Mouse (Mus musculus): ENCODE data around the gene Cfb. TPM values are rescaled to one million over a fixed set of nuclear protein-coding genes. Genes with fewer than 3 reads are reported as not detected.
"Not testable (repeated sequence)": the region's sequence is repeated elsewhere in the genome, so short reads cannot be mapped to it uniquely, and the experiment has no call there.

The Cfb gene
- total RNA-seq (2017), result not detected in 2 replicates

DNA sequence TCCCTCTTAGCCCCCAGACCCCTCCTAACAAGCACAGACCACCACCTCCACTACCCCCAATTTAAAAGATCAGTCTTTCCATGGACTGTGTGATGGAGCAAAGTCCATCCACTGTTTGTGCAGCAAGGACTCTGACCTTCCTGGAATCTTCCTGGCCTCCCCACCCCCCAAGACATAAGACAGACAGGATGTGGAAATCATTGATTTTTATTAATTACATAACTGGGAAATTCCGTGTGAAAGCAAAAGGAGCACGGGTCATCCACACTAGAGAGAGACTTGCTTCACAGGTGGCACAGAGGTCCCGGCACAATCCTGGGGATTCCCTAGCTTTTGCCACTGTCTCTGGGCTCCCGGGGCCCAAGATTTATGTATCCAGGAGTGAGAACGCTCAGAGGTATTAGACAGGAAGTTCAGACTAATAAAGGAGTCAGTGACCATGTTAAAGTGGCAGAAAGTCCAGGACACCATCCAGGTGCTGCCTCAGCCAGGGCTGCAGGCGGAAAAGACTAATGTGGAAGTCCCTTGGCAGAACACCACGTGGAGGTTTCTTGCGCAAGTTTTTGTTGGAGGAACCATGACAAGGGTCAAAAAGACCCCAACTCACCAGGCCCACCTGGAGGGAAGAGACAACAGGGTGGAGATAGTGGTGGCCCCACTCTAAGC is at the start of gene Cfb:
Gene Cfb (minus strand): TSS at position 103 of the 666 bp plus-strand sequence.
- ATAC-seq (replicated peaks in 1 of 2; ENCODE audit: insufficient read depth in 1 of 2, low FRiP score in 2 of 2, low TSS enrichment in 1 of 2, low read depth in 1 of 2, poor library complexity in 2 of 2, severe bottlenecking in 2 of 2), result no peak

DNA sequence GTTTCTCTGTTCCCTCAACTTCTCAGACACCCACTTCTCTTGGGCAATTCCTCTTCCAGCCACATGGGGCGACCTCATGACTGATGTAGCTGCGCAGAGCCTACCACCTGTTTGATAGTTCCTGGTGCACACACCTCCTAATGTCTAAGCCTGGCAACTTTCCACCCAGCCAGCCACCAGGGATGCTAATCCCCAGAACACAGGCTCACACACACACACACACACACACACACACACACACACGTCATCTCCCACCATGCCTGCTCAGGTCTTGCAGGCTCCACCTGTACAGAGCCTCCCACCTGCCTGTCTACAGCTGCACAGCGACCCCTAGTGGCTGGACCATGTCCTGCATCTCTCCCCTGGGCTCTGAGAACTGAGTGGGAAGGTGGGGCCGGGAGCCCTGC is 49.6 kb upstream of the Cfb start:
- peak; percentile 50 to 79 for ATAC-seq (replicated peaks in 1 of 2; ENCODE audit: insufficient read depth in 1 of 2, low FRiP score in 2 of 2, low TSS enrichment in 1 of 2, low read depth in 1 of 2, poor library complexity in 2 of 2, severe bottlenecking in 2 of 2)

DNA sequence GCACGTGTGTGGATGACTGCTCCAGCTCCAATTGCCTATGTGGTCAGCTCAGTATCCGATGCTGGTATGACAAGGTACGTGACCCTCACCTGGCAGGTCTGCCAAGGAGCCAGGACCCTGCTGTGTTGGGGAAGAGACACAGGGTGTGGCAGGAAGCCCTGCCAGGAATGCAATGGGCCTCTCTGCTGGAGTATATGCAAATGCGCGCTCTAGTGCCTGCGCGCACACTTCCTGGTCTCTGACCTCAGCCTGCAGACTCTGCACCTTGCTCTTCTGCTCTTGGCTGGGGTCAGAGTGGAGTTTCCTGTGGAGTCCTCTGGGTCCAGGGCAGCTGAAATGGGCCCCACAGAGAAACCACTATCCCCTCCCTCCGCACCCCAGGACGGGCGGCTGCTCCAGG is 48.7 kb upstream of the Cfb start:
- ATAC-seq (replicated peaks in 1 of 2; ENCODE audit: insufficient read depth in 1 of 2, low FRiP score in 2 of 2, low TSS enrichment in 1 of 2, low read depth in 1 of 2, poor library complexity in 2 of 2, severe bottlenecking in 2 of 2), result no peak

DNA sequence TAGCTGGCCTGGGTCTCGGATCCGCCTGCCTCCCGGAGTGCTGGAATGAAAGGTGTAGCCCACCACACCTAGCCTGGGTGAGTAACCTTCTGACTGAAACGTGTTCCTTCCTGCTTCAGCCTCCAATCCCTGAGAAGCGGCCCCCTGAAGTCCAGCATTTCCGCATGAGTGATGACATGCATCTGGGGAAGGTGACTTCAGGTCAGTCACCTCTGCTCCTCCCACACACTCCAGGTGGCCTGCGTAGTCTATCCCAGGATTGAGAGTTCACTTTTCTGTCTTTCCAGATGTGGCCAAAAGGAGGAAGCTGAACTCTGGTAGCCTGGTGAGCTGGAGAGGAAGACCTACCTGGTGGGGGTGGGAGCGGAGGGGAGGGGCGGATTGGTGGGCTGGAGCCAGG is 40.6 kb upstream of the Cfb start:
- ATAC-seq (replicated peaks in 1 of 2; ENCODE audit: insufficient read depth in 1 of 2, low FRiP score in 2 of 2, low TSS enrichment in 1 of 2, low read depth in 1 of 2, poor library complexity in 2 of 2, severe bottlenecking in 2 of 2), result no peak

DNA sequence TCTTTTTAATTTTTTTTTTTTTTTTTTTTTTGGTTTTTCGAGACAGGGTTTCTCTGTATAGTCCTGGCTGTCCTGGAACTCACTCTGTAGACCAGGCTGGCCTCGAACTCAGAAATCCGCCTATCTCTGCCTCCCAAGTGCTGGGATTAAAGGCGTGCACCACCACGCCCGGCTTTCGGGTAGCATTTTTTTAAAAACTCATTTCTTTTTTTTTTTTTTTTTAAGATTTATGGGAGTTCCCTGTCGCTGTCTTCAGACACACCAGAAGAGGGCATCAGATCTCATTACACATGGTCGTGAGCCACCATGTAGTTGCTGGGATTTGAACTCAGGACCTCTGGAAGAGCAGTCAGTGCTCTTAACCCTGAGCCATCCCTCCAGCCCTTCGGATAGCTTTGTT is 39.6 kb upstream of the Cfb start:
- ATAC-seq (replicated peaks in 1 of 2; ENCODE audit: insufficient read depth in 1 of 2, low FRiP score in 2 of 2, low TSS enrichment in 1 of 2, low read depth in 1 of 2, poor library complexity in 2 of 2, severe bottlenecking in 2 of 2), result not testable (repeated sequence)

DNA sequence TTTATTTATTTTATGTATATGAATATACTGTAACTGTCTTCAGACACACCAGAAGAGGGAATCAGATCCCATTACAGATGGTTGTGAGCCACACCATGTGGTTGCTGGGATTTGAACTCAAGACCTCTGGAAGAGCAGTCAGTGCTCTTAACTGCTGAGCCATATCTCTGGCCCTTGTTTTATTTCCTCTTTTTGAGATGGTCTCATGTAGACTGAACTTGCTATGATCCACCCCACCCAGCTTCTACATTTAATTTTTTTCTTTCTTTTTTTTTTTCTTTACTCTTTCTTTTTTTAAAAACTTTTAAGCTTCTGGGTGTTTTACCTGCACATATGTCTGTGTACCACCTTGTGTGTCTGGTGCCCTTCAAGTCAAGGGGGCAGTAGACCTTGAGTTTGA is 38.5 kb upstream of the Cfb start:
- ATAC-seq (replicated peaks in 1 of 2; ENCODE audit: insufficient read depth in 1 of 2, low FRiP score in 2 of 2, low TSS enrichment in 1 of 2, low read depth in 1 of 2, poor library complexity in 2 of 2, severe bottlenecking in 2 of 2), result not testable (repeated sequence)

DNA sequence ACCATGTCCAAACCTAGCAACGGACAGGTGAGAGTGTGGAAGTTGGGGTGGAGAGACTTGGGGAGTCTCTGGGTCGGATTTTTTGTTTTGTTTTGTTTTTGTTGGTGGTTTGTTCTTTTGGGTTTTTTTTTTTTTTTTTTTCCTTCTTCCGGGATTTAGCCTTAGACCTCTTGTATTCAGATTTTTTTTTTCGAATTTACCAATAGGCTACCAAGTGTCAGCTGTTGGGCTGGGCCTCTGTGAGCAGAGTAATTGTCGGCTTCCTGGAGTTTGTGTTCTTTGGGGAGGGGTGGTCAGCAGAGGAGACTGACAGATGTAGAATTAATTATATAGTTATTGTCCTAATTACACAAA is 37.5 kb upstream of the Cfb start:
- ATAC-seq (replicated peaks in 1 of 2; ENCODE audit: insufficient read depth in 1 of 2, low FRiP score in 2 of 2, low TSS enrichment in 1 of 2, low read depth in 1 of 2, poor library complexity in 2 of 2, severe bottlenecking in 2 of 2), result no peak

DNA sequence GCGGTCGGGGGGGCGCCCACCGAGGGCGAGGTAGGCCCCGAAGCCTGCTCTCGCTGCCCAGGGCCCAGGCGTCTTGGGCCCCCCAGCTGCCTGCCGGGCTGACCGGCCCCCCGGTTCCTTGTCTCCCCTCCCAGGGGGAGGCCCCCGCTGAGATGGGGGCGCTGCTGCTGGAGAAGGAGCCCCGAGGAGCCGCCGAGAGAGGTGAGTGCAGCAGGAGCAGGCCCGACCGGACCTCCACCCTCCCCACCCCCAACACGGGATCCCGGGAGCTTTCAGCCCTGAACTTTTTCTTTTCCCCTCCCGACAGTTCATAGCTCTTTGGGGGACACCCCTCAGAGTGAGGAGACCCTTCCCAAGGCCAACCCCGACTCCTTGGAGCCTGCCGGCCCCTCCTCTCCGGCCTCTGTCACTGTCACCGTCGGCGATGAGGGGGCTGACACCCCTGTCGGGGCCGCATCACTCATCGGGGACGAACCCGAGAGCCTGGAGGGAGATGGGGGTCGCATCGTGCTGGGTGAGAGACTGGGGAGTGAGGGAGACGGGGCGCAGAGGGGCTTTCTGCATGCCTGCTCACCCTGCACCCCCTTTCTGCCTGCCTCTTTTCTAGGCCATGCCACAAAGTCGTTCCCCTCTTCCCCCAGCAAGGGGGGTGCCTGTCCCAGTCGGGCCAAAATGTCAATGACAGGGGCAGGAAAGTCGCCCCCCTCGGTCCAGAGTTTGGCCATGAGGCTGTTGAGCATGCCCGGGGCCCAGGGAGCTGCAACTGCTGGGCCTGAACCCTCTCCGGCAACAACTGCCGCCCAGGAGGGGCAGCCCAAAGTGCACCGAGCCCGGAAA is 37.0 kb upstream of the Cfb start:
- ATAC-seq (replicated peaks in 1 of 2; ENCODE audit: insufficient read depth in 1 of 2, low FRiP score in 2 of 2, low TSS enrichment in 1 of 2, low read depth in 1 of 2, poor library complexity in 2 of 2, severe bottlenecking in 2 of 2), result no peak; a peak in 1 of 4 replicates

DNA sequence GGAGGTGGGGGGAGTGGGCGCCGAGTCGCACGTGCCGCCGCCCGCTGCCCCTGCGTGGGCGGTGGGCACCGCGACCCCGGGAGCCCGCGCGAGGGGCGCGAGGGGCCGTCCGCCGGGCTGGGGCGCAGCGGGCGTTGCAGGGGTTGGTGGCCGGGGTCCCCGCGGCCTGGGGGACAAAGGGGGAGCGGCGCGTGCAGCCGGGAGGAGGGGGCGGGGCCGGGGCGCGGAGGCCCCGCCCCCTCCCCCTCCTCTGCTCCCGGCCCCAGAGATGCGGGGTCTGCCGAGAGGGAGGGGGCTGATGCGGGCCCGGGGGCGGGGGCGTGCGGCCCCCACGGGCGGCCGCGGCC is 36.4 kb upstream of the Cfb start:
- no peak for ATAC-seq (replicated peaks in 1 of 2; ENCODE audit: insufficient read depth in 1 of 2, low FRiP score in 2 of 2, low TSS enrichment in 1 of 2, low read depth in 1 of 2, poor library complexity in 2 of 2, severe bottlenecking in 2 of 2)

DNA sequence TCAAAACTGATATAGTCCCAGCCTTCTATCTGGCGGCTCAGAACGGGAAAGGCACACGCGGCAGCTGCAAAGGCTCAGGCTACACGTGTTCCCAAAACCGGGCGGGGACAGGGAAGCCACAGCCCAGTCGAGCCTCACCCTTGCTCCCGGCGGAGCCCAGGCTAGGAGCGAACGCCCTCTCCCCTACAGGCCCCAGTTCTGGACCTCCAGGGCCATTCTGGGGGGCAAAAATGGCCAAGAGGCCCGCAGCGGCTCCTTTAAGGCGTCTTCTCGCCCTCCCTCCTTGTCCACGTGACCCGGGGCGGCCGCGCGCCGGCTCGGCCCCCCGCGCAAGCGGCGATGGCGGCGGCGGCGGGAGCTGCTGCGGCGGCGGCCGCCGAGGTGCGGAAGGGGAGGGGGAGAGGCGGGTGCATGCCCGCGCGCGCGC is 35.9 kb upstream of the Cfb start, which contains the start of the genes C2 and Ehmt2:
Gene C2 (minus strand): TSS at position 106 of the 427 bp plus-strand sequence.
Gene Ehmt2 (plus strand): TSS at position 310 of the 427 bp plus-strand sequence.
- ATAC-seq (replicated peaks in 1 of 2; ENCODE audit: insufficient read depth in 1 of 2, low FRiP score in 2 of 2, low TSS enrichment in 1 of 2, low read depth in 1 of 2, poor library complexity in 2 of 2, severe bottlenecking in 2 of 2), result peak in 1 of 2 experiments; percentile 37; a peak in 2 of 4 replicates

DNA sequence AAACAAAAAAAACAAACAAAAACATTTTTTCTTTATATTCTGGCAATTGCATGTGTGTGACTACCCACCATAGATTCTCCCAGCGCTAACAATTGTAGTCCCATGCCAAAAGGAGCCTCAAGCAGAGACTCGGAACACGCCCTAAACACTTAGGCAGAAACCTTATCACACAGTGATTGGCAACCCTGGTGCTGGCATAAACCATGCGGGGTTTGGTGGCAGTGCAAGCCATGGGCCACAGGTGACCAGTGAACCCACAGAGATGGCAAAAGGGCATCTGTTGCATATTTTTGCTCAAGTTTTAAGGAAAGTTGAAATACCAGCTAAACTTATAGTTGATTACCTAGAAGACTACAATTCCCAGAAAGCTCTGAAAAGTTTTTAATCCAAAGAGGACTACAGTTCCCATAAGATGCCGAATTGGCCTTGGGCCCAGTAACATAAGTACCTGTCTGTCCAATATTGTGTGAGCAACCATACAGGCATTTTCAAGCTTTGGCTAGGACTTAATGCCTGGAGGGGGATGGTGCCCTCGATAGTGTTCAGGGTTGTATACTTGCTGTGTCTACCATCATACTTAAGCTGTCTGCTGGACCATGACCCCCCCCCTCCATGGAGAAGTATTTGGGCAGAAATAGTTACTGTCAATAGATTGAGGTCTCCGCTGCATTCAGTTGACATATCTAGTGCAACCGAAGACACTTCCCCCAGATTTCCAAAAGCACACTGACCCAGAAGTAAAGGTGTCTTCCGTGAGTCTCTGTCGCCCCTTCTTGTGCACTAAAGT is 35.2 kb upstream of the Cfb start:
- no peak for ATAC-seq (replicated peaks in 1 of 2; ENCODE audit: insufficient read depth in 1 of 2, low FRiP score in 2 of 2, low TSS enrichment in 1 of 2, low read depth in 1 of 2, poor library complexity in 2 of 2, severe bottlenecking in 2 of 2)

DNA sequence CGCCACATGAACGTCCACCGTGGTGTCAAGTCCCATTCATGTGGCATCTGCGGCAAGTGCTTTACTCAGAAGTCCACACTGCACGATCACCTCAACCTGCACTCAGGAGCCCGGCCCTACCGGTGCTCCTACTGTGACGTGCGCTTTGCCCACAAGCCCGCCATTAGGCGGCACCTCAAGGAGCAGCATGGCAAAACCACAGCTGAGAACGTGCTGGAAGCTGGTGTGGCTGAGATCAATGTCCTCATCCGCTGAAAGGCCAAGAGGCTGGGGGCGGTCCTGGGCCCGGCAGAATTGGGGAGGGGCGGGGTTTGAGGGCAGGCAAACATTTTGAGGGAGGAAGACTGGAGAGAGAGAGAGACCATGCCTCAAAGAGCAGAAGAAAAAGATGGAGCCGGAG is 34.0 kb upstream of the Cfb start:
- ATAC-seq (replicated peaks in 1 of 2; ENCODE audit: insufficient read depth in 1 of 2, low FRiP score in 2 of 2, low TSS enrichment in 1 of 2, low read depth in 1 of 2, poor library complexity in 2 of 2, severe bottlenecking in 2 of 2), result no peak

DNA sequence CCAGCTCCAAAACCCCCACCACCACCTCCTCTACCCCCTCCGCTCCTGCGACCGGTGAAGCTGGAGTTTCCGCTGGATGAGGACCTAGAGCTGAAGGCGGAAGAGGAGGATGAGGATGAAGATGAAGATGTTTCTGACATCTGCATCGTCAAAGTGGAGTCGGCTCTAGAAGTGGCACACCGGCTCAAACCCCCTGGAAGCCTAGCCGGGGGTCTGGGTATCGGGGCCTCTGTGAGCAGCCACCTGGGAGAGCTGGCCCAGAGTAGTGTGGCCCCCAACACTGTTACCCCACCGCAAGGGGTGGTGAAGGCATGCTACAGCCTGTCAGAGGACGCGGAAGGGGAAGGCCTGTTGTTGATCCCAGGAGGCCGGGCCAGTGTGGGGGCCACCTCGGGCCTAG is 33.4 kb upstream of the Cfb start:
- no peak for ATAC-seq (replicated peaks in 1 of 2; ENCODE audit: insufficient read depth in 1 of 2, low FRiP score in 2 of 2, low TSS enrichment in 1 of 2, low read depth in 1 of 2, poor library complexity in 2 of 2, severe bottlenecking in 2 of 2)

DNA sequence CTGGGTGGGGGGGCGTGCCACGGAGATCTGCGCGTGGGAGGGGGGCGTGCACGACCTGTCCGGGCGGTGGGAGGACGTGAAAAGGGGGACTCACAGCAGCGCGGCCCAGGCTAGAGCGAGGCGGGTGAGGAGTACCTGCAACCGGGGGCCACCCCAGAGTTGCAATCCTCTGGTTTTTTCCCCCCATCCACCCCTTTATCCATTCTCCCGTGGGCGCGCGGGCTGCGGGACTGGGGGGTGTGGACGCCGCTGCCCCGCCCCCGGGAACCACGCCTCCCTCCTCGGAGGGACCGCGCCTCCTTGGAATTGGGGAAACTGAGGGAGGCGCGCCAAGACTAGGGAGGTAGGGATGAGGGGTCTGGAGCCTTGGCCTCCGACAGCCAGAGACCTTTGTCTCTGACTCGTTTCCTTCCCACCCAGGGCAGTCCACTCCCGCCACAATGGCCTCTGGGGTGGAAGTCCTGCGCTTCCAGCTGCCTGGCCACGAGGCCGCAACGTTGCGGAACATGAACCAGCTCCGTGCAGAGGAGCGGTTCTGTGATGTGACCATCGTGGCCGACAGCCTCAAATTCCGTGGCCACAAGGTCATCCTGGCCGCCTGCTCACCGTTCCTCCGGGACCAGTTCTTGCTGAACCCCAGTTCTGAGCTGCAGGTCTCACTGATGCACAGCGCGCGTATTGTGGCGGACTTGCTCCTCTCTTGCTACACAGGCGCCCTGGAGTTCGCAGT is 32.6 kb upstream of the Cfb start:
- no peak for ATAC-seq (replicated peaks in 1 of 2; ENCODE audit: insufficient read depth in 1 of 2, low FRiP score in 2 of 2, low TSS enrichment in 1 of 2, low read depth in 1 of 2, poor library complexity in 2 of 2, severe bottlenecking in 2 of 2)

DNA sequence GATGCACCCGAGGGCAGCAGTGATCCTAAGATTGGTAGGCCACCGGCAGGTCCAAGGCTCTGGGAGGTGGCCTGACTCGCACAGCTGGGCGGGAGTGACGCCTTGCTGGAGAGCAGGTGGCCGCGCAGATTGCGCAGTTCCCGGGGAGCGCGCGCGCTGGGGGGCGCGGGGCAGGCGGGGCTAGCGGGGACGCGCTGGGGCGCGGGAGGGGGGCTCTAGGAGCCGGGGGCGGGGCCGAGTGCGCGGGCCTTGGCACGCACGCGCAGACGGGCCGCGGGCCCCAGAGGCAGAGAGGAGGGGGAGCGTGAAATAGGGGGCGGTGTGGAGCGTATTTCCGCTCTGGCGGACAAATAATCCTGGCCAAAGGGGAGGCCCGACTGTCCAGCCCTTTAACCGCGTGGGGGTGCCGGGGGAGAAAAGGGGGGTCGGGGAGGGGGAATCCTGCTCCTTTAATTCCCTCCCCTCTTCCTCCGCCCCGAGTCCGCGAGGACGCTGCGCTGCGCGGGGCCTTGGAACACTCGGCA is 31.8 kb upstream of the Cfb start:
- ATAC-seq (replicated peaks in 1 of 2; ENCODE audit: insufficient read depth in 1 of 2, low FRiP score in 2 of 2, low TSS enrichment in 1 of 2, low read depth in 1 of 2, poor library complexity in 2 of 2, severe bottlenecking in 2 of 2), result peak; percentile 59 to 62

DNA sequence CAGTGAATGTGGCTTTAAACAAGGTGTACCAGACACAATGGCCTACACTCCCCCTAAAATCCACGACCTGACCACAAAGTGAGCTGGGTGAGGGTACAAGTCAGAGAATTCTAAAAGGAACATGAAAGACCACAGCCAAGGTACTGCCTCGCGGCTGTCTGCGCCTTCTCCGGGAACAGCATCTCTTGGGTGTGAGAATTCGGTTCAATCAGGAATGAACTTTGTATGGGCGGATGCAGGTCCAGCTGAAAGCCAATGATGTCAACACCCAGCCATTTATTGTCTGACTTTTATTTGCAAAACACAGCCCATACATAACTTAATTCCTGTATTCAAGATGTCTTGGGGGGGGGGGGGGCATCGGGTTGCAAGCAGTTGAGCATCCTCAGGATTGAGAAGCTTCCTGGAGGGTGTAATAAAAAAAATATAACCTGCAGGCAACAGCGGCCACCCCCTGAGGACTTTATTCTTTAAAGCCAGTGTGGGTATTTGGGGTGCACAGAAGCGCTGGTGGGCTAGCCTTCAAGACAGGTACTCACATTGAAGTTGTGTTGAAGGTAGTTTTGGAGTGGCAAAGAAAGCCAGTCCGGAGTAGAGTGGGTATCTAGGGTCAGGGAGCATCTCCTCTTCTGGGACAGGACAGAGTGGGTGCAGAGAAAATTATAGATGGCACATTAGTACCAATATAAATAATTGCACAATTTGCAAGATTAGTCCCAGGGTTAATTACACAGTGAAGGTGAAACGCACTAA is 30.9 kb upstream of the Cfb start:
- ATAC-seq (replicated peaks in 1 of 2; ENCODE audit: insufficient read depth in 1 of 2, low FRiP score in 2 of 2, low TSS enrichment in 1 of 2, low read depth in 1 of 2, poor library complexity in 2 of 2, severe bottlenecking in 2 of 2), result no peak

DNA sequence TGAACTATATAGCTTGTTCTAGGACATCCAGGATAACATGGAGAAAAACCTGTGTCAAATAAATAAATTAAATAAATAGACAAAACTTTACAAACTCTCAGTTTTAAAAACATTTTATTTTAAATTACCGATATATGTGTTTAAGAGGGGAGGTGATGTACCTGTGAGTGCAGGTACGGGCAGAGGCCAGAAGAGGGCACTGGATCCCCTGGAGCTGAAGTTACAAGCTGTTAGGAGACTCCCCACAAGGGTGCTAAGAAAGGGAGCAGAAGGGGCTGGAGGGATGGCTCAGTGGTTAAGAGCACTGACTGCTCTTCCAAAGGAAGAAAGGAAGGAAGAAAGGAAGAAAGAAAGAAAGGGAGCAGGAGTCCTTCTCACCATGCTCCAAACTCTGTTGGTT is 29.1 kb upstream of the Cfb start:
- ATAC-seq (replicated peaks in 1 of 2; ENCODE audit: insufficient read depth in 1 of 2, low FRiP score in 2 of 2, low TSS enrichment in 1 of 2, low read depth in 1 of 2, poor library complexity in 2 of 2, severe bottlenecking in 2 of 2), result no peak
